Comparison of ENCODE assay signal across 25 mouse cellular contexts in genomic region chr2:163372627-163373026, GRCm38 (mm10). TPM values are rescaled to one million over a fixed set of nuclear protein-coding genes. Genes with fewer than 3 reads are reported as not detected.
"Had no signal": no experiment of that assay in that cellular context is flagged by ENCODE, and none has a peak within 500 bp of the region (broad histone marks: within the 10 kb centered on the region; RNA-seq: fewer than 3 reads in every experiment).

No protein-coding gene starts in this region.

- H3K36me3 ChIP-seq: hindbrain, embryonic 13.5 days; hindbrain, embryonic 15.5 days; limb, embryonic 10.5 days; limb, embryonic 12.5 days; liver, embryonic 13.5 days; liver, embryonic 15.5 days had no signal

- H3K4me1 ChIP-seq: hindbrain, embryonic 13.5 days; hindbrain, embryonic 15.5 days; limb, embryonic 12.5 days; liver, embryonic 13.5 days; liver, embryonic 15.5 days had no signal

- DNase-seq: forebrain, postnatal 0 days; gastrocnemius, postnatal 10 days; gastrocnemius, postnatal 36 days; heart, adult 11 months; heart, postnatal 36 days; kidney, adult 11 months; kidney, adult 2 months; kidney, postnatal 10 days; kidney, postnatal 25 days; kidney, postnatal 4 days; liver; liver, embryonic 13.5 days had no signal

- H3K9ac ChIP-seq: forebrain, postnatal 0 days; heart, embryonic 12.5 days; heart, embryonic 15.5 days; hindbrain, embryonic 13.5 days; hindbrain, embryonic 15.5 days; limb, embryonic 12.5 days; liver, embryonic 13.5 days; liver, embryonic 15.5 days had no signal

- H3K4me3 ChIP-seq: heart, embryonic 12.5 days; heart, embryonic 15.5 days; hindbrain, embryonic 13.5 days; hindbrain, embryonic 15.5 days; layer of hippocampus, adult 2 months; left cerebral cortex, adult 2 months; limb, embryonic 10.5 days; limb, embryonic 12.5 days; liver, embryonic 13.5 days; liver, embryonic 15.5 days had no signal

- ATAC-seq: forebrain, postnatal 0 days; hindbrain, postnatal 0 days; intestine, embryonic 16.5 days had no signal

- H3K9me3 ChIP-seq: heart, embryonic 12.5 days; heart, embryonic 15.5 days; hindbrain, embryonic 13.5 days; hindbrain, embryonic 15.5 days; limb, embryonic 10.5 days; liver, embryonic 13.5 days; liver, embryonic 15.5 days had no signal

- H3K27ac ChIP-seq: hindbrain, embryonic 13.5 days; hindbrain, embryonic 15.5 days; hindbrain, postnatal 0 days; layer of hippocampus, adult 2 months; left cerebral cortex, adult 2 months; limb, embryonic 10.5 days; limb, embryonic 12.5 days; liver, embryonic 13.5 days; liver, embryonic 15.5 days had no signal

- H3K4me2 ChIP-seq: heart, embryonic 12.5 days; heart, embryonic 15.5 days; hindbrain, embryonic 13.5 days; hindbrain, embryonic 15.5 days; limb, embryonic 12.5 days; liver, embryonic 11.5 days; liver, embryonic 13.5 days; liver, embryonic 15.5 days had no signal

RNA-seq across cellular contexts. Expression of gene Jph2, which starts 25.2 kb away (rescaled TPM):
- total RNA-seq: hematopoietic stem cell, adult 5-6 weeks had no signal
